Mouse (Mus musculus): ENCODE measurements around the gene Cdkal1. TPM values are rescaled to one million over a fixed set of nuclear protein-coding genes. Genes with fewer than 3 reads are reported as not detected.

Gene Cdkal1
- polyA plus RNA-seq, 1 experiment = 1.2 TPM

DNA sequence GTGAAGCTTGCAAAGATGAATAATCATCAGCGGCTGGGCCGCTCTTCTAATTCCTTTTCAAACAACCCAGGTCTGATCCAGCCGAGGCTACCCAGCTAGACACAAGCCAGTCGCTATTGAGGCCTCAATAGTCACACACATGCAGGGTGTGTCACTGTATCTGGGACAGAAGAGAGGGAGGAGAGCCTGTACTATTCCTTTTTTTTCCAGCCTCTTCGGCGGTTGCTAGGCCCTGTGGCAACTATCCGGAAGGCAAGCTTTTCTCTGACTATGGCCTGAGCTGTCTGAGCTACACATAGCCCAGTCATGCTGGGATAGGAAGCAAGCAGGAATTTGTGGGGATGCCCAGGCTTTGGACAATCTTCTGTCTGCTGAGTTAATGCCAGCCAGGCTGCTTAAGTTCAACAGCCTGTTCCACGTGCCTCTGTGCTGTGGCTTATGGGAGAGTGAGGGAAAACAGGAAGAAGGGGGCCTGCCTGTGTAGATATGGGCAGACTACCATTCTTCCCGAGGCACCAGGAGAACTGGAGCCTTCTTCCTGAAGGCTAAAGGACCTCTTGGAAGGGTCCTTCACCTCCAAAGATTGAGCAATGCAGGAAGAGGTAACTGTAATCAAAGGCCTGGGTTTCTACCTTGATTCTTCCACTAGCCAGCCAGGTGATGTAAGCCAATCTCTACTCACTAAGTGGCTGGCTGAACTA is 658.5 kb downstream of the Cdkal1 start:
- DNase-seq (ENCODE audit: low read depth in 1 of 2, low spot score in 2 of 2) = no peak
- TF ChIP-seq POLR2A (IDR thresholded peaks at IDR 0.05; ENCODE audit: low read depth, low read length) = no peak
- no peak for TF ChIP-seq CTCF (IDR thresholded peaks at IDR 0.05; ENCODE audit: extremely low read depth, insufficient read depth, insufficient read length, insufficient replicate concordance)
- H3K4me3 ChIP-seq (ENCODE audit: extremely low read depth, insufficient read depth, insufficient read length) = no peak overlapping the region
- H3K27ac ChIP-seq (ENCODE audit: insufficient read depth, low read length) = no peak overlapping the region
- no peaks in the 10 kb centered on the region for H3K4me1 ChIP-seq (ENCODE audit: control insufficient read depth, insufficient read depth, insufficient read length)
- no peaks in the 10 kb centered on the region for H3K27me3 ChIP-seq (ENCODE audit: control insufficient read depth, insufficient read depth, low read length)
- no peaks in the 10 kb centered on the region for H3K36me3 ChIP-seq (ENCODE audit: control insufficient read depth, insufficient read depth, low read length)
- 77% methylated on average over 9 of the region's 9 CpGs for WGBS

DNA sequence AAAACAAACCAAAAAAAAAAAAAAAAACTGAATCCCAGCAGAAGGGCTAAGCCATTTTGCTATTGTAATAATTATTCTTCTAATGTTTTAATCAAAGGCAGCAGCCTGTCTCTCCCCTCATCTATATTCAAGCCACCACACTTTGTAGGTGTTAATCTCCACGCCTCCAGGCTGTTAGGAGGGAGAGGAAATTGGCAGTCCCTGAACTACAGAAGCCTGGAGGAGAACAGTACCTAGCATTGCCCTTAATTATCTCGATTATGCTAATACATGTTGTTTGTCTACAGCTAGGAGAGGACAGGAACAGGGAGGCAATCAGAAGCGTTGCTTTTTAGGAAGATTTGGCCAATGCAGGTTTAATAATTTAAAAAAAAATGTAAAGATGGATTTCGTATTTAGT is 659.8 kb downstream of the Cdkal1 start:
- no peaks in the 10 kb centered on the region for H3K36me3 ChIP-seq (ENCODE audit: control insufficient read depth, insufficient read depth, low read length)
- 73% methylated on average over 4 of the region's 4 CpGs for WGBS

DNA sequence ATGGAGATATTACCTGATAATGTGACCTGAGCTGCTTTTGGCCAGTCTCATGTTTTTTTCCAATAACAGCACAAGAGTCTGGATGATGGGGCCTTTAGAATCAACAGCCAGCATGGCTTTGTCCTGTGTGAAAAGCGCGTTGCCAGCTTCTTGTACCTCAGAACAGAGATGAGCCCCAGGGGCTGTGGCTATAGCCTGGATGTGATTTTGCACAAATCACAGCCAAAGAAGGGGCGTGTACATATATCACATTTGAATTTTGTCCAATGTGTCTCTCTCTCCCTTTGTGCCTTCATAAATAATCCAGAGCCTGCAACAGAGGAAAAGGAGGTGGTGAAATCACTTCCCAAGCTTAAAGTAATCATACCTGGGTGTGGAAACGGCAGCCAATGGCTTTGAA is 660.5 kb downstream of the Cdkal1 start:
- Histone ChIP-seq H3K27ac (ENCODE audit: insufficient read depth, low read length) (no peak overlapping the region), H3K27me3 (ENCODE audit: control insufficient read depth, insufficient read depth, low read length) (no peaks in the 10 kb centered on the region), H3K4me1 (ENCODE audit: control insufficient read depth, insufficient read depth, insufficient read length) (no peaks in the 10 kb centered on the region), H3K4me3 (ENCODE audit: extremely low read depth, insufficient read depth, insufficient read length) (no peak overlapping the region), H3K36me3 (ENCODE audit: control insufficient read depth, insufficient read depth, low read length) (no peaks in the 10 kb centered on the region)
- 87% methylated on average over 4 of the region's 4 CpGs for WGBS
- DNase-seq (ENCODE audit: low read depth in 1 of 2, low spot score in 2 of 2) = no peak
- no peak for TF ChIP-seq CTCF (IDR thresholded peaks at IDR 0.05; ENCODE audit: extremely low read depth, insufficient read depth, insufficient read length, insufficient replicate concordance)
- TF ChIP-seq POLR2A (IDR thresholded peaks at IDR 0.05; ENCODE audit: low read depth, low read length) = no peak

More for the DNA sequence above, 659.8 kb downstream of the Cdkal1 start:
- H3K27me3 ChIP-seq (ENCODE audit: control insufficient read depth, insufficient read depth, low read length) = no peaks in the 10 kb centered on the region
- DNase-seq (ENCODE audit: low read depth in 1 of 2, low spot score in 2 of 2) = no peak
- TF ChIP-seq CTCF (IDR thresholded peaks at IDR 0.05; ENCODE audit: extremely low read depth, insufficient read depth, insufficient read length, insufficient replicate concordance) = no peak
- TF ChIP-seq POLR2A (IDR thresholded peaks at IDR 0.05; ENCODE audit: low read depth, low read length) = no peak
- H3K4me3 ChIP-seq (ENCODE audit: extremely low read depth, insufficient read depth, insufficient read length) = no peak overlapping the region
- H3K4me1 ChIP-seq (ENCODE audit: control insufficient read depth, insufficient read depth, insufficient read length) = no peaks in the 10 kb centered on the region
- H3K27ac ChIP-seq (ENCODE audit: insufficient read depth, low read length) = no peak overlapping the region

DNA sequence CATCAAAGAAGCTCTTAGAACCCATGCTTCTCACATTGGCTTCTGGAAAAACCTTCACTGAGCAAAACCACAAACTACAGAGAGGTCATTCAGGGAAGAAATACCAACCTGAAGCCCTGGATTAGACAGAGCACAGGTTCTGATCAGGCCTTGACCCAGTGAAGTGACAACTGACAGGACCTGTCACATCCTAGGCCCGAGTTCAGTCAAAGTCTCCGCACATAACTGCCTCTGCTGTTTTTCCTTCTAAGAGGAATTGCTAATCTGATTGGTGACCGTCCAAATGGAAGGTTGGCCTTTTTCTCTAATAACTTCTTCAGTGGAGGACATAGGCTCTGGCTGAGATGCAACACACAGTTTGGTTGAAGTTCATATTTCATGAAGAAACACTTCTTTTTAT is 662.8 kb downstream of the Cdkal1 start:
- no peak overlapping the region for H3K4me3 ChIP-seq (ENCODE audit: extremely low read depth, insufficient read depth, insufficient read length)
- no peak overlapping the region for H3K27ac ChIP-seq (ENCODE audit: insufficient read depth, low read length)
- no peaks in the 10 kb centered on the region for H3K4me1 ChIP-seq (ENCODE audit: control insufficient read depth, insufficient read depth, insufficient read length)
- no peak for TF ChIP-seq POLR2A (IDR thresholded peaks at IDR 0.05; ENCODE audit: low read depth, low read length)
- TF ChIP-seq CTCF (IDR thresholded peaks at IDR 0.05; ENCODE audit: extremely low read depth, insufficient read depth, insufficient read length, insufficient replicate concordance) = no peak
- H3K27me3 ChIP-seq (ENCODE audit: control insufficient read depth, insufficient read depth, low read length) = no peaks in the 10 kb centered on the region
- no peak for DNase-seq (ENCODE audit: low read depth in 1 of 2, low spot score in 2 of 2)
- H3K36me3 ChIP-seq (ENCODE audit: control insufficient read depth, insufficient read depth, low read length) = no peaks in the 10 kb centered on the region
- WGBS = 89% methylated on average over 3 of the region's 3 CpGs

DNA sequence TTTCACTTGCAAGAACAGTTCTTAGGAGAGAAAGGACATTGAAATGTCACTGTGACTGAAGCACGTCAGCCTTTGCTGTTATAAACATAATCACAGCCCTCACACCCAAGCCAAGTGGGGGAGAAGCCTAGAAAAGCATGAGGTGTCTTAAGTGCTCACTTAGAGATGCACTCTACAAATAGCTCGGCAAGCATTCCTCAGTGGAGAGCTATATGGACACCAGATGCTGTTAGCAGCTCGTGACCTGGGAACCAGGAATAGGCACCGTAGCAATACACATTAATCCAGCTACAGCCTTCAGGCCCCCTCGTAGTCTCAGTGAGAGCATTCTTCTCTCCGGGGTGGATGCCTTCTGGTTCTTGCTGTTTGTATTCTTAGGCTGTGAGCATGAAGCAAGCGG is 664.9 kb downstream of the Cdkal1 start:
- no peak for TF ChIP-seq POLR2A (IDR thresholded peaks at IDR 0.05; ENCODE audit: low read depth, low read length)

DNA sequence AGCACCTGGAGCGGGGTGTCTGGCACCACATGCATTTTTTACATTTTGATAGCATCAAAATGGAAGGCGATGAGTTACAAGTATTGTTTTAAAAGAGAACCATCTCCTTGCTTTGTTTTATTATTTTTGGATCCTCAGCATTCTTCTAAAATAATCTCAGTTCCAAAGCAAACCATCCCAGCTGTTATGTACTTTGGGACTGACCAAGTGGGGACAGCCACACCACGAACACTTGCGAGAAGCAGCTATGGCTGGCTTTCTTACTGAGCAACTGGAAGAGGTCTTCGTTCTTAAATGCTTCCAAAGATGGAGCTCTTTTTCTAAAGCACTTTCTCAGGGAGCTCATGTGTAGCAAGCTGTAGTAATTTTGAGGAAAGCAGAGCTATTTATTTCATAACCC is 668.7 kb downstream of the Cdkal1 start:
- no peak overlapping the region for H3K4me3 ChIP-seq (ENCODE audit: extremely low read depth, insufficient read depth, insufficient read length)
- no peaks in the 10 kb centered on the region for H3K4me1 ChIP-seq (ENCODE audit: control insufficient read depth, insufficient read depth, insufficient read length)
- no peak overlapping the region for H3K27ac ChIP-seq (ENCODE audit: insufficient read depth, low read length)
- 95% methylated on average over 5 of the region's 5 CpGs for WGBS
- H3K36me3 ChIP-seq (ENCODE audit: control insufficient read depth, insufficient read depth, low read length) = no peaks in the 10 kb centered on the region
- H3K27me3 ChIP-seq (ENCODE audit: control insufficient read depth, insufficient read depth, low read length) = no peaks in the 10 kb centered on the region
- no peak for TF ChIP-seq POLR2A (IDR thresholded peaks at IDR 0.05; ENCODE audit: low read depth, low read length)
- no peak for TF ChIP-seq CTCF (IDR thresholded peaks at IDR 0.05; ENCODE audit: extremely low read depth, insufficient read depth, insufficient read length, insufficient replicate concordance)
- no peak for DNase-seq (ENCODE audit: low read depth in 1 of 2, low spot score in 2 of 2)

More for the DNA sequence above, 664.9 kb downstream of the Cdkal1 start:
- Histone ChIP-seq H3K27me3 (ENCODE audit: control insufficient read depth, insufficient read depth, low read length) (no peaks in the 10 kb centered on the region), H3K4me3 (ENCODE audit: extremely low read depth, insufficient read depth, insufficient read length) (no peak overlapping the region), H3K4me1 (ENCODE audit: control insufficient read depth, insufficient read depth, insufficient read length) (no peaks in the 10 kb centered on the region), H3K27ac (ENCODE audit: insufficient read depth, low read length) (no peak overlapping the region), H3K36me3 (ENCODE audit: control insufficient read depth, insufficient read depth, low read length) (no peaks in the 10 kb centered on the region)
- WGBS = 88% methylated on average over 7 of the region's 7 CpGs
- DNase-seq (ENCODE audit: low read depth in 1 of 2, low spot score in 2 of 2) = no peak

DNA sequence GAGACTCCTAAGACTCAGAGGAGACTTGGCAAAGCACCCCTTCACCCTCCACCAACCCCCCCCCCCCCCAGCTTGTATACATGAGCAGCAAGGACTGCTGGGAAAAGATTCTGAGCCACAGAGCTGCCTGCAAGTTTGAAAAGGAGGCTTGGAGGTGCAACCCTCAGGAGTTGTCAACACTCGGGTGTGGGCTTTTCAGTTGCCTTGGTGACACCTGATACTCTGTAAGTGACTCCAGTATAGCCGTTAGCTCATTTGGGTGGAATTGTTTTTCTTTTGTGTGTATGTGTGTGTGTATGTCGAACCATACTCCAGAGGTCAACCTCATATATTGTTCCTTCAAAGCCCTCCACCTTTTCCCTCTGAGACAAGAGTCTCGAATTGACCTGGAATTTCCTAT is 669.9 kb downstream of the Cdkal1 start:
- Histone ChIP-seq H3K4me1 (ENCODE audit: control insufficient read depth, insufficient read depth, insufficient read length) (no peaks in the 10 kb centered on the region), H3K27ac (ENCODE audit: insufficient read depth, low read length) (no peak overlapping the region), H3K4me3 (ENCODE audit: extremely low read depth, insufficient read depth, insufficient read length) (no peak overlapping the region), H3K36me3 (ENCODE audit: control insufficient read depth, insufficient read depth, low read length) (no peaks in the 10 kb centered on the region), H3K27me3 (ENCODE audit: control insufficient read depth, insufficient read depth, low read length) (no peaks in the 10 kb centered on the region)
- DNase-seq (ENCODE audit: low read depth in 1 of 2, low spot score in 2 of 2) = no peak
- 81% methylated on average over 4 of the region's 4 CpGs for WGBS
- no peak for TF ChIP-seq POLR2A (IDR thresholded peaks at IDR 0.05; ENCODE audit: low read depth, low read length)
